Mouse (Mus musculus) E14TG2a.4 (cell line): Measurements from ENCODE around the gene Kirrel3.

Experiments used
- H3K27me3 ChIP-seq: 2 replicates; pipeline ENCODE4 v1.6.1; 2014; ENCODE audit warnings: low read length, control low read depth; ENCODE audit not compliant: insufficient read depth
- H3K36me3 ChIP-seq: 2 replicates; pipeline ENCODE4 v1.6.1; 2014; ENCODE audit warnings: low read length, control low read depth; ENCODE audit not compliant: insufficient read depth
- H3K4me1 ChIP-seq: replicated peaks from 2 replicates; pipeline ENCODE4 v1.6.1; 2014; ENCODE audit warnings: low read depth, low read length, control low read depth
- H3K4me3 ChIP-seq: replicated peaks from 2 replicates; pipeline ENCODE4 v1.5.1; 2014; ENCODE audit warnings: mild to moderate bottlenecking, low read length
- H3K9me3 ChIP-seq: 2 replicates; pipeline ENCODE4 v1.6.1; 2014; ENCODE audit warnings: low read length, control low read depth
- CTCF ChIP-seq: conservative IDR thresholded peaks from 2 replicates; pipeline ENCODE4 v1.5.1; 2014; ENCODE audit warnings: low read length
- NANOG ChIP-seq: IDR thresholded peaks from 2 replicates; pipeline ENCODE4 v1.6.1; 2014; ENCODE audit warnings: borderline replicate concordance, low read length, mixed read lengths
- POU5F1 ChIP-seq: IDR thresholded peaks from 2 replicates; pipeline ENCODE4 v1.6.1; 2014; ENCODE audit warnings: low read length, borderline replicate concordance

Gene Kirrel3

DNA sequence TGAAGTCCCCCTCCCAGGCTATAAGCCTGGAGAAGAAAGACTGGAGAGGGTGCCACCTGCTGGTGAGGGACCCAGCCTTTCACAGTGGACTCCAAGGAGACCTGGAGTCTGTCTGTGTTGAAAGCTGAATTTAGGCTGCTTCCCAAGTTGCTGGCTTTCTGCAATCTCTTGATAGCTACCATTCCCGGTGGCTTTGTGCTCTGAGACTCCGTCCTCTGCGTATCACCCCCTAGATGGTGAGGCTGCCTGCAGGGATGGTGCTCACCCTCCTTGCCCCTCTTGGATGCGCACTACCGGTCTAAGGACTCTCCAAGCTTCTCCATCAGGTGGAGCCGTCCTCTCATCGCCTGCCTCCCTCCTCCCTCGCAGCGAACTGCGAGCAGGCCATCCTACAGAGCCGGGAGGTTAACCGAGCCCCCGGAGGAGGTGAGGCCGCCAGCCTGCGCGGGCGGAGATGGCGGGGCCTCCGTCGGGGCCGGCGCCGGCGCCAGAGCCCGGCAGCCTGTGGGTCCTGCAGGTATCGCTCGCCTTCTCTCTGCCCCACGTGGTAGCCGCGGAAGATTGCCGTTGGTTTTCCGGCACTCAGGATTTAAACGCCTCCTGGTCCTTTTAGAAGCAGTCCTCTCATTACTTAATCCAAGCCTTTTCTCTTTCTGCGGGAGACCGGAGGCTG lies at the start of gene Kirrel3:
Gene Kirrel3 (plus strand): TSS at position 136 of the 673 bp plus-strand sequence.
- no peaks in the 10 kb centered on the region for H3K36me3 ChIP-seq
- H3K4me1 ChIP-seq: peaks cover 30% of the 10 kb centered on the region
- TF ChIP-seq POU5F1 (no peak), CTCF (peak; percentile 57), NANOG (no peak)
- H3K27me3 ChIP-seq: peaks cover 76% of the 10 kb centered on the region
- peak within 1 kb of the TSS; percentile 80 for H3K4me3 ChIP-seq
- no peaks in the 10 kb centered on the region for H3K9me3 ChIP-seq

- Histone ChIP-seq H3K9me3 (peaks cover 13% of the 10 kb centered on the region; the same call in 1 of the 2 replicates), H3K4me3 (no peak overlapping the region), H3K36me3 (no peaks in the 10 kb centered on the region), H3K27me3 (no peaks in the 10 kb centered on the region), H3K4me1 (no peaks in the 10 kb centered on the region)
- TF ChIP-seq NANOG (no peak), CTCF (no peak), POU5F1 (no peak)
Observed at GRCm38 (mm10) chr9:34440721-34441120, 45.0 kb upstream of the Kirrel3 start.

DNA sequence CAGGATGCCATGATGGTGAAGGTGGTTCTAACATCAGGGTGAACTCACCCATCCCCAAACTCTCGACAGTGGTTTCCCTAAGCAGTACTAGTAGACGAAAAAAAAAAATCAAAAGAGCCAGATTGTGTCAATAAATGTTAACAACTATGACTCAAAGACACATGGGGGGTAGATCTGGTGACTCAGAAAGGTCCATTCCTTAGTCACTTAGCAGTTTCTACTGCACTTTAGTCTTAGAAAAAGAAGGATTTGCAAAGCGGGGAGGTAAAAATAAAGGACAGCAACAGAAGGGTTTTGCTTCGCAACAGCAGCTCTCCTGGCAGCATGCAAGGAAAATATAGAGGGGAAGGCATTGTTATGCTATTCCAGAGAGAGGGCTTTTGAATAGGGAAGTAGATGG lies 41.7 kb upstream of the Kirrel3 start:
- Histone ChIP-seq H3K36me3 (no peaks in the 10 kb centered on the region), H3K4me3 (no peak overlapping the region), H3K27me3 (no peaks in the 10 kb centered on the region), H3K4me1 (peaks cover 14% of the 10 kb centered on the region), H3K9me3 (peaks cover 7% of the 10 kb centered on the region; the same call in 1 of the 2 replicates)
- TF ChIP-seq POU5F1 (no peak), NANOG (no peak), CTCF (no peak)

GRCm38 (mm10) chr9:34446497-34447350 lies 39.0 kb upstream of the Kirrel3 start:
- Histone ChIP-seq H3K9me3 (no peaks in the 10 kb centered on the region), H3K4me3 (no peak overlapping the region), H3K27me3 (no peaks in the 10 kb centered on the region), H3K36me3 (no peaks in the 10 kb centered on the region), H3K4me1 (peaks cover 14% of the 10 kb centered on the region)
- TF ChIP-seq NANOG (peak; percentile 5; the same call in 1 of the 2 replicates), CTCF (no peak)

DNA sequence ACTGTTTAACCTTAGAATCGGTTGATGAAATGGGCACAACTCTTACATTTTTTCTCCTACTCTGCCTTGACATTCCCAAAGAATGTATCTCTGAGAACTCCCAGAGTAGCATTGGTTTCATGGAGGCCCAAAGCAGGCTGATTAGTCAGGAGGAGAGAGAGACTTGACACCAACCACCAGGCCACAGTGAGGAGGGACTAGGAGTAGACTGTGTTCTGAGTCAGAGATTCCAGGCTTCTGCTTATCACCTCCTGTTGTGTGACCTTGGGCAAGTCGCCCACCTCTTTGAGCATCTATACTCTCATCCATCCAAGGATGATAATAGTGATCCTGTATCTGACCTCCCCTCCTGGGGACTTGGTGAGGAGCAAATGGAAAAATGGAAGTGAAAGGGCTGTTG lies 38.0 kb upstream of the Kirrel3 start:
- no peak overlapping the region for H3K4me3 ChIP-seq
- peaks cover 14% of the 10 kb centered on the region for H3K4me1 ChIP-seq
- H3K9me3 ChIP-seq: no peaks in the 10 kb centered on the region
- no peaks in the 10 kb centered on the region for H3K27me3 ChIP-seq
- H3K36me3 ChIP-seq: no peaks in the 10 kb centered on the region
- TF ChIP-seq POU5F1: no peak
- TF ChIP-seq CTCF: no peak
- TF ChIP-seq NANOG: no peak

DNA sequence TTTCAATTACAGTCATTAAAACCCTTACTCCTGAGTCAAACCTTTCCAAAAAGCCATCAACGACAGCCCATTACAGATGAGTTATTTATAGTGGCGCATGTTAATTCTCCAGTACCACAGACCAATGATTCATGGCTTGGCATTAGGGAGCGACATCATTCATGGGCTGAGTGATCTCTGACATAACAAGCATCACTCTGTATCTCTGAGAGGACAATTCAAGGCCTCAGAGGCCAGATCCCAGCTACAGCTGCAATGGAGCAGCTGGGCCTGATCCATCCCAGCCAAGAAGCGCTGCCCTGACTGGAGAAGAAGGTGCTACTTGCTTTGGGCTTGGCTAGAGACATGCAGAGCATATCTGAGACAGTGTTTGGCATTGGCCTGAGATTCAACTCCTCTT lies 37.2 kb upstream of the Kirrel3 start:
- Histone ChIP-seq H3K9me3 (no peaks in the 10 kb centered on the region), H3K27me3 (no peaks in the 10 kb centered on the region), H3K36me3 (no peaks in the 10 kb centered on the region), H3K4me1 (peaks cover 14% of the 10 kb centered on the region), H3K4me3 (no peak overlapping the region)
- TF ChIP-seq POU5F1: no peak
- TF ChIP-seq CTCF: no peak
- no peak for TF ChIP-seq NANOG

- Histone ChIP-seq H3K9me3 (peaks cover 5% of the 10 kb centered on the region), H3K4me1 (no peaks in the 10 kb centered on the region), H3K27me3 (no peaks in the 10 kb centered on the region), H3K4me3 (no peak overlapping the region), H3K36me3 (no peaks in the 10 kb centered on the region)
- no peak for TF ChIP-seq CTCF
- TF ChIP-seq NANOG: no peak
- no peak for TF ChIP-seq POU5F1
Observed at GRCm38 (mm10) chr9:34458189-34458588, 27.5 kb upstream of the Kirrel3 start.

DNA sequence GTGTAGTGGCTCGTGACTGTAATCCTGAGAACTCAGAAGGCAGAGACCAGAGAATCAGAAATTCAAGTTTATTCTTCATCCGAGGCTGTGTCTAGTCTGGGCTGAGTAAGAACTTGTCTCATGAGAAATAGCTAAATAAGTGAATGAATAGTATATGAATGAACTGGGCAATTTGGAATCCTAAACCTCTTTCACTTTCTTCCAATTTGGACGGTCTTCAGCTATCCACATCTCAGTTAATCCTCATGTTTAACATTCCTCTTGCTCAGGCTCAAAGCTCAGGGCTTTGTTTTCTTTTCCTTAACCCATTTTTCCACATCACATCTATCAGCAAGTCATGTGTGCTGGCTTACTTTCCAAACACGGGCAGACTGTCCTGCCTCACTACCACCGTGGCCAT lies 25.7 kb upstream of the Kirrel3 start:
- Histone ChIP-seq H3K27me3 (no peaks in the 10 kb centered on the region), H3K4me1 (no peaks in the 10 kb centered on the region)
- no peak for TF ChIP-seq POU5F1
- no peak for TF ChIP-seq CTCF
- no peak for TF ChIP-seq NANOG

More for the DNA sequence above, 25.7 kb upstream of the Kirrel3 start:
- H3K4me3 ChIP-seq: no peak overlapping the region
- no peaks in the 10 kb centered on the region for H3K36me3 ChIP-seq
- H3K9me3 ChIP-seq: peaks cover 5% of the 10 kb centered on the region
